Mouse (Mus musculus) testis, postnatal 14 days (tissue): ENCODE measurements around the gene Cdc34.

ENCODE experiments used
- DNase-seq: peaks from one replicate; pipeline ENCODE4 v3.0.0; 2021; ENCODE audit warnings: low spot score

Gene Cdc34

DNA sequence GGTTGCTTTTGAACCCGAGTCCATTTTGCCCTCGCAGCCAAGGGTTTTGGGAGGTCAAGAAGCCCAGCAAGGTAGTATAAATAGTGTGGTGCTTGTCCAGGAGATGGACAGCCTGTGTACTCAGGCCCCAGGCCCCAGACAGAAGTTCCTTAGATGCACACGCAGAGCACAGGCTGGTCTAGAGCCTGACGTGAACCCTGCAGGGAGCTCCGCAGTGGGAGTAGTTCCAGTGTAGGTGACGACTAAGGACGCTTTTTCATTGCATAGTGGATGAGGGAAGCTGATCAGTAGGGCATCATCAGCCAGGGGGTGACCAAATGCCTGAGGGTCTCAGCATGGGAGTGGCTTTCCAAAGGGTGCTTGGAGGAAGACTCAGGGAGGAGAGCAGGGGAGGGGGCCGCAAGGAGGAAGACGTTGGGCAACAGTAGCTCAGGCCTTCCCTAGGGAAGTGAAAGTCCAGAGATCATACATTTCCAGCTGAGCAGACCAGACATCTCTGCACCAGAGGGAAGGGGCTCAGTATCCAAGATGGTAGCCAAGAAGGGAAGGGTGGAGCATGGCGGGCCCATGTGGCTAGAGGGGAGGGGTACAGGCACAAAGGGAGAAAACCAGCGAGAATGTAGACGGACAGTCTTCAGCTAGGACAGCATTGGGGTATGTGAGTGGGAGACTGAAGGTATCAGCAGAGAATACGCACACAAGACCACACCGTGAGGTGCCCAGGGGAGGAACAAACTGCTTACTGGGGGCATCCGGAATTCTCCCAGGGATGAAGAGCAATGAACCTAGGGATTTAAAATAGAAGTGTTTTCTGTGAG is 11.7 kb upstream of the Cdc34 start:
- DNase-seq: no peak

- DNase-seq: no peak
Observed at GRCm38 (mm10) chr10:79671396-79672087, 10.5 kb upstream of the Cdc34 start.

DNA sequence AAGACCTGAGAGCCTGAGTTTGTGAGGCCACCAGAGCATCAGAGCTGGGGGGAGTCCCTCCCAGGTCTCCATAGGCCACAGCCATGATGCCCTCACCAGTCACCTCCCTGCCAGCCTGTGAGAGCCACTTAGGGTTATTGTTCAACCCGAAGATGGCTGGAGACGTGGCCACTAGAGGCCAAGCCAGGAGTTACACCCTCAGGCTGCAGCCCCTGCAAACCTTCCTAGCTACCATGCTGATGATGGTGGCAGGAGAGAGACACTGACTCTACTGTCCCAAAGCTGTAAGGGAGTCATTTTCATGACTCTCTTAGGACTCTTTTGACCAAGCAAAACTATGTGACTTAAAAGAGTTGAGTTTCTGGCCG is 9.9 kb upstream of the Cdc34 start:
- DNase-seq: no peak

- no peak for DNase-seq
Observed at GRCm38 (mm10) chr10:79673054-79673453, 8.9 kb upstream of the Cdc34 start.

DNA sequence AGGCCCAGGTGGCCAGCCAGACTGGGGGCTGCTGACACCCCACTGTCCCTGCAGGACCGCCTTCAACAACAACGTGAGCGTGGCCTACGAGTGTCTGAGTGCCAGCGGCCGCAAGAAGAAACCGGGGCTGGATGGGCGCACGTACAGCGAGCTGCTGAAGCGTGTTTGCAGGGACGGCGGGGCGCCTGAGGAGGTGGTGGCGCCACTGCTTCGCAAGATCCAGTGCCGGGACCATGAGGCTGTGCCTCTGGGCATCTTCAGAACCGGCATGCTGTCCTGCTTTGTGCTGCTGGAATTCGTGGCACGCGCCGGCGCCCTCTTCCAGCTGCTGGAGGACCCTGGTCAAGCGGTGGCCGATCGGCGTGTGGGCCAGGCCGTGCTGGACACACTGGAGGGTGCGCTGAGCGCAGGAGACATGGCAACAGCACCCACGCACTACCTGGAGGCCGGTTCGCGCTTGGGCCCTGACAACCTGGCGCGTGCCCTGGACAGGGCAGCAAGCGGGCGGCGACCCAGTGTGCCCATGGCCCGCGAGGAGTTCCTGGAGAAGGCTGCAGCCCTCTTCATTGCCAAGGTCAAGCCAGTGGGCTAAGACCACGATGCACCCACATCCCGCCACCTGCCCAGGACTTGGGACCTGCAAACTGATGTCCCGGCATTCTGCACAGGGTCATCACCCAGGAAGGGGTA is 6.5 kb upstream of the Cdc34 start:
- DNase-seq: no peak

GRCm38 (mm10) chr10:79680606-79681495 is 1.1 kb upstream of the Cdc34 start:
- no peak for DNase-seq

DNA sequence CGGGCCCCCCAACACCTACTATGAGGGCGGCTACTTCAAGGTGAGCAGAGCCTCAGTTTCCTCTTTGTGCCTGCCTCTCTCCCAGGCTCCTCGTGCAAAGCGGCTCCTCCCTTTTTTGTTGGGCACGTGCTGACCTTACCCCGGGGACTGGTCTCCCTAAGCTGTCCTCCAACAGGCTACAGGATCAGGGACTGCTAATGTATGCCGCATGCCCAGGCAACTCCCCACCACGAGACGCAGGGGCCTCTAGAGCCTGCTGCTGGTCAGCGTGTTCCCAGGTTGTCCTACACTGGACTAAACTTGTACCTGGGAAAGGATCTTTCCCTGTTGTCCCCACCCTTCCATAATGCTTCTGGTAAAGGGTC is 538 bp downstream of the Cdc34 start:
- DNase-seq: no peak

GRCm38 (mm10) chr10:79682916-79683582 is 1.1 kb downstream of the Cdc34 start:
- no peak for DNase-seq

- no peak for DNase-seq
Observed at GRCm38 (mm10) chr10:79683726-79684640, 2.0 kb downstream of the Cdc34 start.

DNA sequence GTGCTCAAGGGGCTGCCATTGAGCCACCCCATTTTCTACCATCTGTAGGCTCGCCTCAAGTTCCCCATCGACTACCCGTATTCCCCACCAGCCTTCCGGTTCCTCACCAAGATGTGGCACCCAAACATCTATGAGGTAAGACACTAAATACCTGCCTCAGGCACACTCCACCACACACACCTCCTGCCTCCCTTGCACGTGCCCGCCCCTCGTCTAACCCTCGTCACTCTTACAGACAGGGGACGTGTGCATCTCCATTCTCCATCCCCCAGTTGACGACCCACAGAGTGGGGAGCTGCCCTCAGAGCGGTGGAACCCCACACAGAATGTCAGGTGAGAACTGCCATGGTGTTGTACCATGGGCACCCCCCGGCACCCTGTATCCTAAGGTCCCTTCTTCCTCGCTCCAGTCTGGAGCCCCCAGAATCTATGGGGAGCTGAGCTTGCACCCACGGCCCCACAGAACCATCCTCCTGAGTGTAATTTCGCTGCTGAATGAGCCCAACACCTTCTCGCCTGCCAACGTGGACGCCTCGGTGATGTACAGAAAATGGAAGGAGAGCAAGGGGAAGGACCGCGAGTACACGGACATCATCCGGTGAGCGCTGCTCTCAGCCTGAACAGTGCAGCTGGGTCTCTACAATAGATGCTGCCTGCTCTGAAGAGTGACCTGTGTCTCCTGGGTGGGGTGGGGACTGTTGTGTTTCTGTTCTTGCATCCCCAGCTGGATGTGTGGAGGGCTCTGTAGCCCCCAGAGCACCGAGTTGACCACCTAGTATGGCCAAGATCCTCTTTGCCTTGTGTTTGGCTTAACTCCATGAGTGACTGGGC is 3.0 kb downstream of the Cdc34 start:
- DNase-seq: no peak

- DNase-seq: no peak
Observed at GRCm38 (mm10) chr10:79686219-79686618, 4.2 kb downstream of the Cdc34 start.

GRCm38 (mm10) chr10:79686691-79687090 is 4.7 kb downstream of the Cdc34 start:
- DNase-seq: no peak

DNA sequence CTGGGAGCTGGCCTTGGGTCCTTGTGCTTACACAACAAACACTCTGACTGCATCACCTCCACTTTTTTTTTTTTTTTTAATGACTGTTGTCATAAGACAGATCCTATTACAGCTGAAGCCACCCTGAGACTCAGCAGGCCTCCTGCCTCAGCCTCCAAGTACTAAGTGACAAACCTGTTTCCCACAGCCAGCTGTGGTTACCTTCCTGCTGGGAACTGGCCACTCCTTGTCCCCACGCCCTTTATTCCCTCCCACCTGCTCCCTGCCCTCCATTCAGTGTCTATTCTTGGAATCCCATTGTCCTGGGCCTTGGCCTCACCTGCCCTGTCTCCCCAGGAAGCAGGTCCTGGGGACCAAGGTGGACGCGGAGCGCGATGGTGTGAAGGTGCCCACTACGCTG is 5.5 kb downstream of the Cdc34 start:
- no peak for DNase-seq

DNA sequence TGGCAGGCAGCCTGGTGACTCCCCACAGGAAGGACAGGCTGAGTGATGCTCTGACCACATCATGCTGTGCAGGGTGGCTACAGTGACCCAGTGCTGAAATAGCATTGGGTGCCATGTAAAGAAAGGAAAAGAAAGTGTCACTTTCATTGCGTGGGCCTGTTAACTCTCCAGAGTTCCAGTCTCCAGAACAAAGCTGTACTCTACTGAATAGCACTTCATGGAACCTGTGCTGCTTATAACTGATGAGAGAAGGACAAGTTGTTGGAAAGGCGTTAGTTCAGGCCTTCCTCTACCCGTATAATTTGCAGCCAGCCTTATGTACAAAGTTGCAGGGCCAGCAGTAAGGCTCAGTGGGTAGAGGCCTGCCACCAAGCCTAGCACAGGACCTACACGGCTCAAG is 6.7 kb downstream of the Cdc34 start, which contains the start of gene Gzmm:
TSS of gene Gzmm (plus strand) at position 301 of the 400 bp plus-strand sequence.
- DNase-seq: no peak

DNA sequence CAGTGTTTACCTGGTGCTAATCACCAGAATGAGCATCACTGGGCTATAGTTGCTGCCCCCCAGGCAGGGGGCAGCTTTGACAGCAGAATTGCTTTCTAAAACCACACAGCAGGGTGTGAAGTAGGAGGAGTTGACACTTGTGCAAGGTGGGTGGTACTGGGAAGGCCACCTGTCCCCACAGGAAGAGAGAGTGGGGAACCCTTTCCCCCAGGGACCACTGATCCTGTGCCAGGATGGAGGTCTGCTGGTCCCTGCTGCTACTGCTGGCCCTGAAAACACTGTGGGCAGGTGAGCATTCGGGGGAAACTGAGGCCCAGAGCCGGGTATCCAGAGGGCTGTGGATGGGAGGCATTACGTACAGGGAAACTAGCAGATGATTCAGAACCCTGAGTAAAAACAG is 7.2 kb downstream of the Cdc34 start:
- no peak for DNase-seq

DNA sequence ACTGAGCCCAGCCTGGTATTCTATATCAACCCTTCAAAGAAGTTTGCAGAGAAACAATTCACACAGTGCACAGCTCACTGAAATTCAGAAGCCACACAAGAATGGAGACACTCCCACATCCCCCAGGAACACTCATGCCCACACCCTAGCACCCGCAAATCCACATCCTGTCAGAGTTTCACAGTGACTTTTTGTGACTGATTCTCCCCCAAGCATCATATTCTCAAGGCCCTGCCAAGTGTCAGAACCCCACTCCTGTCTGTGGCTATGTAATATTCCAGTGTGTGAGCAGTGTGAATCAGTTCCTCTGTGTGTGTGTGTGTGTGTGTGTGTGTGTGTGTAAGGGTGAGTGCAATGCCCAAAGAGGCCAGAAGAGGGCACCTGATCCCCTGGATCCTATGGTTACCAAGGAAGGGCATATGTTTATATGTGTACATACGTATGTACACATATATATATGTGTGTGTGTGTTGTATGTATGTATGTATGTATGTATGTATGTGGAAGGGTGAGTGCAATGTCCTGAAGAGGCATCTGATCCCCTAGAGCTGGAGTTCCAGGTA is 10.1 kb downstream of the Cdc34 start:
- DNase-seq: no peak

- no peak for DNase-seq
Observed at GRCm38 (mm10) chr10:79693580-79694378, 11.8 kb downstream of the Cdc34 start.

- no peak for DNase-seq
Observed at GRCm38 (mm10) chr10:79694379-79694655, 12.3 kb downstream of the Cdc34 start.
